Comparison of ENCODE assay signal across 12 mouse cellular contexts in the genomic region with DNA sequence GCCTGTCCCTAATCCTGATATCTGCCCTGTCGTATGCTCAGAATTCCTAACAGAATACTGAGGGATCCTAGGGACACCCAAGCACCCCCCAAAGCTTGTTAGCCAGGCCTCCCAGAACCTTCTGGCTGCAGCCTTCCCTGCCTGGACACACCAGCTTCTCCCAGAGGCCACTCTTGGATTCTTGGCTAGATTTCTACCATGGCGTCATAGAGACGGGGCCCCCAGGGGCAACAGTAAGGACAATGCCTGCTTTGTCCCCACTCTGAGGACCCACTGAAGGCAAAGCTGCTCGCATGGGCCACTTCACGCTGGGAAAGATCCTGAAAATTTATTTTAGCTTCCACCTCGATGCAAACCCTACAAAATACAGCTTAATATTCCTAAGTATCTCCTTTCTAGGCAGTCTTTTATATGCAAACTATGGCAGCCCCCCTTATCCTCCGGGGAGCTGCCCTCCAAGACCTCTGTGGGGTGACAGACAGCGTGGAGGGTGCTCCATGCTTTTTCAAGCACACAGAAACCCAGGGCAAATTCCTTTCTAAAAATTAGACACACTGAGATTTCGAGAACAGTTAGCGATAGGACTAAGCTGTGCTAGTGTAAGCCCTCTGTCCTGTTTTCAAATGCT. TPM values are rescaled to one million over a fixed set of nuclear protein-coding genes. Genes with fewer than 3 reads are reported as not detected.
DNase-seq lines count a peak whose midpoint lies in the region; ATAC-seq lines count a peak whose summit lies in the region.
"Had no signal": no experiment of that assay in that cellular context is flagged by ENCODE, and none has a peak within 500 bp of the region (broad histone marks: within the 10 kb centered on the region; RNA-seq: fewer than 3 reads in every experiment).

No protein-coding gene starts in this region.

- H3K4me1 ChIP-seq in kidney, embryonic 15.5 days = peaks cover 28% of the 10 kb centered on the region
- H3K4me1 ChIP-seq in embryonic facial prominence, embryonic 13.5 days = peaks cover 44% of the 10 kb centered on the region
- H3K4me1 ChIP-seq in midbrain, embryonic 12.5 days = peaks cover 24% of the 10 kb centered on the region

- peak overlapping the region; percentile 37; the same call in 1 of the 2 replicates for H3K27ac ChIP-seq in kidney, embryonic 15.5 days
- H3K27ac ChIP-seq in embryonic facial prominence, embryonic 13.5 days = peak overlapping the region; percentile 18
- peak overlapping the region; percentile 70 for H3K27ac ChIP-seq in midbrain, embryonic 12.5 days (replicated peaks)
- H3K27ac ChIP-seq: liver, embryonic 15.5 days had no signal

- ATAC-seq in kidney, embryonic 15.5 days (replicated peaks; ENCODE audit: low FRiP score) = no peak
- no peak for ATAC-seq in embryonic facial prominence, embryonic 13.5 days (ENCODE audit: insufficient number of reproducible peaks, insufficient read depth, low FRiP score, low TSS enrichment, low read depth)
- peak; percentile 66 for ATAC-seq in midbrain, embryonic 12.5 days (ENCODE audit: low FRiP score, low read depth)
- ATAC-seq: CD4-positive, CD25-positive, alpha-beta regulatory T cell, adult 4 months had no signal

- WGBS in kidney, embryonic 15.5 days = 73% methylated on average over 10 of the region's 10 CpGs
- 50% methylated on average over 10 of the region's 10 CpGs for WGBS in embryonic facial prominence, embryonic 13.5 days
- 22% methylated on average over 10 of the region's 10 CpGs for WGBS in midbrain, embryonic 12.5 days

- no peak overlapping the region for H3K9ac ChIP-seq in kidney, embryonic 15.5 days
- H3K9ac ChIP-seq in embryonic facial prominence, embryonic 13.5 days = 0 out of 2 replicates have a peak overlapping the region, but pooled peaks have one; percentile 2
- no peak overlapping the region; the same call in 1 of the 2 replicates for H3K9ac ChIP-seq in midbrain, embryonic 12.5 days (replicated peaks)
- H3K9ac ChIP-seq: liver, embryonic 15.5 days had no signal

- intact Hi-C loops in heart, postnatal 14 days (cut with DNase I) = no loop called here

- no peak for DNase-seq in kidney, postnatal 4 days
- peak; percentile 27 to 59 for DNase-seq in heart, postnatal 14 days
- DNase-seq in liver = no peak
- no peak for DNase-seq in cerebellum, postnatal 25 days
- DNase-seq in spleen, adult 12 weeks (ENCODE audit: low spot score) = no peak
- DNase-seq: gastrocnemius, postnatal 25 days; right cerebral cortex, postnatal 4 days had no signal

- H3K4me3 ChIP-seq in kidney, embryonic 15.5 days (replicated peaks) = no peak overlapping the region
- H3K4me3 ChIP-seq in embryonic facial prominence, embryonic 13.5 days = no peak overlapping the region
- H3K4me3 ChIP-seq in midbrain, embryonic 12.5 days = no peak overlapping the region
- H3K4me3 ChIP-seq: liver, embryonic 15.5 days had no signal

- no peak overlapping the region for H3K4me2 ChIP-seq in kidney, embryonic 15.5 days
- no peak overlapping the region for H3K4me2 ChIP-seq in embryonic facial prominence, embryonic 13.5 days
- no peak overlapping the region for H3K4me2 ChIP-seq in midbrain, embryonic 12.5 days (replicated peaks)
- H3K4me2 ChIP-seq: liver, embryonic 15.5 days had no signal

- H3K36me3 ChIP-seq in kidney, embryonic 15.5 days = 0 out of 2 replicates have a peak, but pooled peaks cover 4% of the 10 kb centered on the region
- H3K36me3 ChIP-seq in embryonic facial prominence, embryonic 13.5 days = no peaks in the 10 kb centered on the region
- no peaks in the 10 kb centered on the region for H3K36me3 ChIP-seq in midbrain, embryonic 12.5 days
- H3K36me3 ChIP-seq: liver, embryonic 15.5 days had no signal

- H3K9me3 ChIP-seq in kidney, embryonic 15.5 days (replicated peaks) = no peaks in the 10 kb centered on the region
- no peaks in the 10 kb centered on the region for H3K9me3 ChIP-seq in embryonic facial prominence, embryonic 13.5 days
- H3K9me3 ChIP-seq in midbrain, embryonic 12.5 days = no peaks in the 10 kb centered on the region
- H3K9me3 ChIP-seq: liver, embryonic 15.5 days had no signal

- no peaks in the 10 kb centered on the region for H3K27me3 ChIP-seq in kidney, embryonic 15.5 days
- no peaks in the 10 kb centered on the region for H3K27me3 ChIP-seq in embryonic facial prominence, embryonic 13.5 days
- H3K27me3 ChIP-seq in midbrain, embryonic 12.5 days = no peaks in the 10 kb centered on the region
- H3K27me3 ChIP-seq: liver, embryonic 15.5 days had no signal

RNA-seq across cellular contexts. Expression of a gene that starts 32.2 kb away (rescaled TPM):
- polyA plus RNA-seq in kidney, embryonic 15.5 days (2015; fragmentation: Nextera tagmentation; extraction: Ambion mirVana) = 19.6 and 20.3 TPM in 2 replicates
- polyA plus RNA-seq in embryonic facial prominence, embryonic 13.5 days (2015; fragmentation: Nextera tagmentation; extraction: Ambion mirVana) = 7.3 and 9.3 TPM in 2 replicates
- 10 to 100 TPM; 78.3 to 78.4 TPM for total RNA-seq in heart, postnatal 14 days (2021)
- 4.9 and 6.6 TPM in 2 replicates for polyA plus RNA-seq in midbrain, embryonic 12.5 days (2016; fragmentation: Nextera tagmentation; extraction: Ambion mirVana)

Comparison
In these comparisons a context has a peak if more than half of its experiments do, and no peak if none do; other contexts are left out.
1. H3K27ac ChIP-seq: peak in every context shown above with its lines; median percentile 70 in midbrain, embryonic 12.5 days; 37 in kidney, embryonic 15.5 days; 18 in embryonic facial prominence, embryonic 13.5 days.
2. DNase-seq: peak in heart, postnatal 14 days (2 of 2); none in kidney, postnatal 4 days (0 of 2), liver (single experiment), cerebellum, postnatal 25 days (0 of 2) and spleen, adult 12 weeks (single experiment).